Mouse (Mus musculus): ENCODE data around the gene Mybphl.

DNA sequence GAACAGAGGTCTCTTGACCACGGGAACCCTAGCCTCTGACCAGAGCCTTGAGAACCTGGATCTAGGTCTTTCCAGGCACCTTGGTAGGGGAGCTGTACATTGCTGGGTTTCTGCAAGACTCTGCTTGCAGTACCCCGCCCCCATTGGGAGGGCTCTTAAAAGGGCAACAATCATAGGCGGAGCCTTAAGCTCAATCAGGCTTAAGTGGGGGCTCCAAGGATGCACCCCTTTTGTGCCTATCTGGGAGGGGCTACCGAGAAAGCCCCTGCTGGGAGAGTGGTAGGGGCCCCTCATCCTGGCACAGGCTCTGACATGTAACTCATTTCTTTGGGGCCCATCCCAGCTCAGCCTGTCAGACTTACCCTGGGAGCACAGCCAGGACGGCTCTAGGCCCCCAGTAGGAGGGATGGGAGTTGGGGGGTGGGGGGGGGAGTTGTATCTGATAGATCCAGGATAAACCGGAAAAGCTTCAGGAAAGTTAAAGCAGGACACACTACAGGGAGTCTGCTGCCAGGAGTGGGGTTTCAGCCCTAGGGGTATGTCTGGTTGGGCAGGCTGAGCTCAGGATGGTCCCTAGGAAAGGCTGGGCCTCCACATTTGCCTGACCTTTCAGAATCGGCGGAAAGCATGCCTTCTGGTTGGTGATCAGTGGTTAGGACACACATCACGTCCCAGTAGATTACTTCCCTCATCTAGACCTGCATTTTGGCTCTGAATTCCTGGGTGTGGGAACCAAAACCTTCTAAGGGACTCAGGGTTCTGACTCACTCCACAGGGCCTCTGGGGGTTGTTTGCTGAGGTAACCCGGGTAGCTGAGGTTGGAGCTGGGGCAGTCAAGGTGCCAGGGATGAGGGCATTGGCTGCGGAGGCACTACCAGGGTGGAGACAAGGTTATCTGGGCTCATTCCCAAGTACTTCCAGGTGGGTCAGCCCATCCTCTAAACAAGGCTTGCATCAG, 59.4 kb downstream of the Mybphl start:
- no peak for TF ChIP-seq POLR2A (IDR thresholded peaks at IDR 0.05; ENCODE audit: insufficient read depth, low read depth, low read length)
- no peak for TF ChIP-seq CTCF (IDR thresholded peaks at IDR 0.05; ENCODE audit: insufficient read depth, low read depth, low read length)
